Mouse (Mus musculus) skeletal muscle tissue, adult 2 months (tissue): ENCODE measurements at regions not wholly inside any gene's neighbourhood (a gene's known extent, or its start where the extent isn't known, plus 50 kb on each side); places are given as distances from the start of the nearest gene placed in this dataset.
"Not testable (repeated sequence)": the region's sequence is repeated elsewhere in the genome, so short reads cannot be mapped to it uniquely, and the experiment has no call there.

Experiments
- DNase-seq: peaks from one replicate; pipeline ENCODE4 v3.0.0-alpha.2; 2012; ENCODE audit warnings: low read depth, low spot score

DNA sequence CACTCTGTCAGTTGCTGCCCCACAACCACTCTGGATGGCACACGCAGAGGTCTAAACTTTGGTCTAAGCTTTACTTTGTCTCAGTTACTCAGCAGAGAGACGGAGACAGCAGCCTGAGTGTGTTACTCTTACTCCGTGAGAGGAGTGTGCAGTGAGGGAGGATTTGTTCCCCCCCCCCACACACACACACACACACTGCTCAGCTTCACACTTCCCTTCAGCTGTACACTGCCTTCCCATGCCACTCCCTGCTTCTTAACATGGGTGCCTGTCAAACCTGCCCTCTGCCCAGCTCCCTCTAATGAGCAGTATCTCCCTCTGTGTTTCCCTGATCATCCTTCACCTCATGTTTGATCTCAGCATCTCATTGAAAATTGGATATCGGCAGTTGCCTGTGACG is 409.9 kb upstream of the Ercc4 start:
- no peak for DNase-seq

DNA sequence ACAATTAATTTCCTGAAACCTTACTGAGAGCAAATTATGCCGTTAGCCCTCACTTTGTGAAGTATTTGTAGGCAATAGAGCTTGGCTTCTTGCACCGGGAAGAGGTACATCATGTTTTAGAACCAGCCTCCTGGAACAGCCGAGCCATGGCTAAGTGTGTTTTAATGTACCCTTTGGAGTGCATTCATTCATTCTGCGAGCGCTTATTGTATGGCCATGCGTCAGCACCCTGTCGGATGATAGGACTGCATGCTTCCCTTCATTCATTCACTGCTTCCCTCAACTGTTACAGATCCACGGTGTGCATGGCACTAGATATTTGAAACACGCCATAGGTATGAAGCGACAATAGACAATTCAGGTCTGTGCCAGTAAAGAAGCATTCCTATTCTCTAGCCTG is 409.4 kb upstream of the Ercc4 start:
- DNase-seq = no peak

DNA sequence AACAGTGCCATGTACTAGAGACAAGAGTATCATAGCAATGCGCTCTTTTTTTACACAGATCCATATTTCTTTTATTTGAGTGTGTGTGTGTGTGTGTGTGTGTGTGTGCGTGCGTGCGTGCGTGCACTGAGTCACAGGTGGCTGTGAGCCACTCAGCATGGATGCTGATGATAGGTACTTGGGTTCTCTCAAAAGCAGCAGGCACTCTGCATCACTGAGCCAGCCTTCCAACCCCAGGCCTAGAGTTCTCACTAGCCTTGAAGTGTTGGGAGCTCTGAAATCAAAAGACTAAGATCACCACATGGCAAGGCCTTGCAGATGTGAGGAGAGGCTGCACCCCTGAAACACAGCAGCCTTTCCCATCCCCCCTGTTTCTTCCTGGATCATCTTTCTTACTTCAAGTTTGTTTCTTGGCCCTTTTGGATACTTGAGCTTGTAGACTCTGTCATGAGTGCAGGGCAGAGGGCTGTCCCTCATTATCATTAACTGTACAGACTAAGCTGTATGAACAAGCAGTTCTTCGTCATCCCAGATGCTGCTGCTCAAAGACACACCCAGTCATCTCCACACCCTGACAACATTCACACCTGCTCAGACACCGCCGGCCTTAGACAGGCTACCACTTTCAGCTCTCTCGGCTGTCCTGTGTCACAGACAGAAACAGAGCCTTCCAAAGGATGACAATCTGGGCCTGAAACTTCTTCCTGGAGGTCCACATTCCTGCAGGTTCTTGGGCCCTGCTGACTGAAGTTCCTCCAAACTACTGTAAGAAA is 405.5 kb upstream of the Ercc4 start:
- no peak for DNase-seq

DNA sequence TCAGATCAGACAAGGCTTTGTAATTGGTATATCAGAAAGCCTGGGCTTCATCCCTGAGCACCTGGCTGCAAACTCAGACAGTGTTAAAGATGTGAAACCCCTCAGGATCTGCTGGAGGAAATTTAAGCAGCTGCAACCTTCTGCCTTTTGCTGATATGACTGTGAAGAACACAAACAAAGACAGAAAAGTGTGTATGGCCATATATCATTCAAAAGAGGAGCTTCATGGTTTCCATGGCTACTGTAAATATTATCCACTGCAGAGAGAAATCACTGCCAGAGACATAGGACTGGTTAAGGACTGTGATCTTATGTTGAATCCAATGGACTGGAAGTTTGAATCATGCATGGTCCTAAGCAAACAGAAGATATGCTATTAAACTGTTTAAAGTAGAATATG is 402.6 kb upstream of the Ercc4 start:
- DNase-seq = no peak

DNA sequence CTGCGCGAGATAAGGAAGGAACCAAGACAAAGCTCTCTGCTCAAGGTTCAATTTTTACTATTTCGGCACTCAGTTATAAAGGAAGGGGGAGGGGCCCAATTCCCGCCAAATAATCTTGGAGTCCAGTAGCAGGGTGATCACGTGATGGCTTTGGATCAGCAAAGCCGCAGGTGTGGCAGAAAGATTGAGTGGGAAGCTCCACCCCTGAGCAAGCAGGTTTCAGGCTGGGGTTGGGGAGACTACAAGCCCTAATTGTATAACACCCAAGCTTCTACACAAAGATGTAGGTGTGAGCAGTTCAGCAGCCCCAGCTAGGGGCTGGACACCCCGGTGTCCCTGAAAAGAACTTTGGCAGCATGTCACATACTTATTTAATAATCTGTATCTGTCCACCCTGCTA is 388.1 kb upstream of the Ercc4 start:
- not testable (repeated sequence) for DNase-seq

DNA sequence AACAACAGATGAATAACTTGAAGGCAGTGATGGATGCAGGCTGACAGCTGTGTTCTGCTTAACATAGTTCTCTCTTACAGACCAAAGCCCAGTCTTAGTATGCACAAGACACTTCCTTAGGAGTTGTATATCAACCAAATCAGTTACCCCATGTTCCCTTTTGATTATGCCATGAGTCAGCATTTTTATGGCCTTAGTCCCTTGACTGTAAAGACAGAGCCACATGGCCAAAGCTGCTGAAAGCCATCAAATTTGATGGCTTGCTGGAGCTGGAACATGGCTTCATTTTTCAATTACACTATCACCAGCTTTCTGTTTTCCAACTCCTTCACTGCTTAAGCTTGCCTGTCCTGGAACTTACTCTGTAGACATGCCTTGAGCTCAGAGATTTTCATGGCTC is 383.4 kb upstream of the Ercc4 start:
- no peak for DNase-seq

DNA sequence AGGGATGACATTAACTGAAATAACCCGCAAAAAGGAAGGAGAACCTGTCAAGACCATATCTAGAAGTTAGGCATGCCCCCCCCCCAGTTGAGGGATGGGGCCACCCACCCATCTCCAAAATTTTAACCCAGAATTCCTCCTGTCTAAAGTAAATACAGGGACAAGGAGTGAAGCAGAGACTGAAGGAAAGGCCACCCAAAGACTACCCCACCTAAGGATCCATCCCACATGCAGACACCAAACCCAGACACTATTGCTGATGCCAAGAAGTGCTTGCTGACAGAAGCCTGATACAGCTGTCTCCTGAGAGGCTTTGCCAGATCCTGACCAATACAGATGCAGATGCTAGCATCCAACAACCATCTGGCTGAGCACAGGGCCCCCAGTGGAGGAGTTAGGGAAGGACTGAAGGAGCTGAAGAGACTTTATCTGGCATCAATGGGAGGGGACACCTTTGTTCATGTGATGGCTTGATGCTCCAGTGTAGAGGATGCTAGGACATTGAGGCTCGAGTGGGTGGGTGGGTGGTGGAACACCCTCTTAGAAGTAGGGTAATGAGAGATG is 379.2 kb upstream of the Ercc4 start:
- not testable (repeated sequence) for DNase-seq

DNA sequence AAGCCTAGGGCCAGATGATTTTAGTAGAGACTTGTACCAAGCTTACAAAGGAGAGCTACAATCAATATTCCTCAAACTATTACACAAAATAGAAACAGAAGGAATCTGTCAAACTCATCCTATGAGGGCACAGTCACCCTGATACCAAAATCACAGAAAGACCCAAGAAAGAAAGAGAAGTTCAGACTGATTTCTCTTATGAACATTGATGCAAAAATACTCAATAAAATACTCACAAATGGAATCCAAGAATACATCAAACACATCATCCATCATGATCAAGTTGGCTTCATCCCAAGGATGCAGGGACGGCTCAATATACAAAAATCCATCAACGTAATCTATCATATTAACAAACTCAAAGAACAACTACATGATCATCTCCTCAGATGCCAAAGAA is 377.9 kb upstream of the Ercc4 start:
- no peak for DNase-seq

DNA sequence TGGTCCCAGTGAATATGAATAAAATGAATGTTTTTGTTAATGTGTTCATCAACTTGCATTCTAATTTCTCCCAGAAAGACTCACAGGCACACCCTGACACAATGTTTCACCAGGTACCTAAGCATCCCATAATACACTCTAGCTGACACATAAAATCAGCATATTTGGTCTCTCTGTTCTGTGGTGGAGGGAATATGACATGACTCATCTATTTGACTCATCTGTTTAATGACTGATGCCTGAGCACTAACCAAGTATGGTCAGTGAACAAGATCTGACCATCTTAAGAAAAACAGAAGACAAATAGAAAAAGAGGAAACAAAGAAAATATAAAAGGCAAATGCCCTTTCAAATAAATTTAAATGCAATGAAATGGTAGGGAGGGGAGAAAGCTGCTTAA is 367.0 kb upstream of the Ercc4 start:
- no peak for DNase-seq

DNA sequence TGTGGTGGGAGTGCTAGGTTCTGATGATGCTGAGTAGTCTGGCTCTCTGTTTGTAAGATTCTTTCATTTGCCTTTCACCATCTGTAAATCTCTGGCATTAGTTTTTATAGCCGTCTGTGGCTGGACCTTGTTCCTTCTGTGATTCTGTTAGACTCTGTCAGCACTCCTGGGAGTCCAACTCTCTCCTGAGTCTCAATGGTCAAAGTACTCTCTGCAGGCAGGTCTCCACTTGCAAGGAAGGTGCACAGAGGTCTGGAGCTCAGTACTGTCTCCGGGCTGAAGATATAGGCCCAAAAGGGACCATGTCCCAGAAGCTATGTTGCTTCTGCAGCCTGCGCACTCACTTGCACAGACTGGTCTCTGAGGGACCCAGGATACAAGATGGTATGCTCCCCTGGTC is 356.3 kb upstream of the Ercc4 start:
- no peak for DNase-seq

DNA sequence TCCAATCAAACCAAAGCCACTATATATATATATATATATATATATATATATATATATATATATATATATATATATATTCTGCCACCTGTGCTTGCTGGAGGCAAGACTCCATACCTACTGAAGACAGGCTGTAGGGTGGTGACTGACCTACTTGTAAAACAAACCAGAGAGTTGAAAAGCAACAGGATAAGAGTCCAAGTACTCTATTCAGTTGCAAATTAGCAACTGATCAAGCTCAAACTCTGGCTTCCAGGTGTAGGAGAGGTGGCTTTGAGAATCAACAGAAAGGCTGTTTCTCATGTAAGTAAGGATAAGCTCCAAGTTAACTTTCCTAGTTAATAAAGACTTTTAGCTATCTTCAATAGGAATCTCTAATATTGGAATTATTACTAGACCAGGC is 355.1 kb upstream of the Ercc4 start:
- DNase-seq = no peak

DNA sequence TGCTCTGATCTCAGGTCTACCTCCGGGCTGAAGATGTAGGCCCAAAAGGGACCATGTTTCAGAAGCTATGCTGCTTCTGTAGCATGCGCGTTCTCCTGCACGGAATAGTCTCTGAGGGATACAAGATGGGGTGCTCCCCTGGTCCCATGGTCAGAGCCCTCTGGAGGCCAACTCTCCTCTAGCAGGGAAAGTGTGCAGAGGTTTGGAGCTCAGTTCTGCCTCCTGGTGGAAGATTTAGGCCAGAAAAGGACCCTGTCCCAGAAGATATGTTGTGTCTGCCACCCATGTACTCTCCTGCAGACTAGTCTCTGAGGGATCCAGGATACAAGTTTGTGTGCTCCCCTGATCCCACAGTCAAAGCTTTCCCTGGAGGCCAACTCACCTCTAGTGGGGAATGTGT is 350.9 kb upstream of the Ercc4 start:
- no peak for DNase-seq

DNA sequence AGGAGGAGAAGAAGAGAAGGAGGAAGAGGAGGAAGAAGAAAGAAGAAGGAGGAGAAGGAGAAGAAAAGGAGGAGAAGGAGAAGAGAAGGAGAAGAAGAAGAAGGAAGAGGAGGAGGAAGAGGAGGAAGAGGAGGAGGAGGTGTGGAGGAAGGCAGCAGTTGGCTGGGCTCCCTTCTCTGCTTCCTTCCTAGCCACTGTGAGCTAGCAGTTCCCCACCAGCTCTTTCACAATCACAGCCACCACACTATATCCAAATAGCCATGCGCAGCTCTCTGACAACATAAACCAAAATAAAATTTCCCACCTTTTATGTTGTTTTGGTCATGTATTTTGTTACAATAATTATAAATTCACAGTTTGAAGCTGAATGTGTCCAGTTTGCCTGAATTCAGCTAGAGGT is 345.3 kb upstream of the Ercc4 start:
- no peak for DNase-seq

DNA sequence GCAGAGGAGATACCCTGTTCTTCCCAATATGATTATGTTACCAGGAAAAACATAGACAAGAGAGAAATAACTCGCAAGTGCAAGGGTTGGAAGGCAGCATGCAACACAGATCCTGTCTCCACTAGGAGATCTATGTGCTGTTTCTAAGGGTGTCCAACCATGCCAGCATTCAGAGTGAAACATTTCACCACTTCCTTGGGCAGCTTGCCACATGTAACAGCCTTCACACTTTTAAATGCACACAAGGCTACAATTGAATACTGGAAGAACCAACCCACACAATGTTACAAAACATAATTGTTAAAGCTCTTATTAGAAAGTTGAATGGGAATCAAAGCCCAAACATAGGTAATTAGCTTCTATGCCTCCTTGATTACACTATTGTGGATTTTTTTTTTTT is 344.9 kb upstream of the Ercc4 start:
- DNase-seq = no peak

DNA sequence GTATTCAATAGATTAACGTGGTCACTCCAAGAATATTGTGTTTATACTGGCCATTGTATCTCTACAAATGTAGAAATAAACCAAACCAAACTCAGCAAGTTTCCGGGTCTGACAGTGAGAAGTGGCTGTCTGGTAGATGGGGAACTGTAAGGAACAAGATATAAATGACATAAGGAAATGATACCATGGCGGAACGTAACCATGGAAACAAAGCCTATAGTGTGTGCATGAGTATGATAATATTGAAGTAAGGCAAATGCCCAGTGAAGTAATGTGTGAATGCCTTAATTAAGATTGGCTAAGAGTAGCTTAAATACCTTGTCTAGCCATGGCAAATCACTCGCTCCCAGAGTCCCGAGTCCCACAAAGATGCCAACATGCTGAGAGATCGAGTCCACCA is 342.6 kb upstream of the Ercc4 start:
- DNase-seq = no peak

DNA sequence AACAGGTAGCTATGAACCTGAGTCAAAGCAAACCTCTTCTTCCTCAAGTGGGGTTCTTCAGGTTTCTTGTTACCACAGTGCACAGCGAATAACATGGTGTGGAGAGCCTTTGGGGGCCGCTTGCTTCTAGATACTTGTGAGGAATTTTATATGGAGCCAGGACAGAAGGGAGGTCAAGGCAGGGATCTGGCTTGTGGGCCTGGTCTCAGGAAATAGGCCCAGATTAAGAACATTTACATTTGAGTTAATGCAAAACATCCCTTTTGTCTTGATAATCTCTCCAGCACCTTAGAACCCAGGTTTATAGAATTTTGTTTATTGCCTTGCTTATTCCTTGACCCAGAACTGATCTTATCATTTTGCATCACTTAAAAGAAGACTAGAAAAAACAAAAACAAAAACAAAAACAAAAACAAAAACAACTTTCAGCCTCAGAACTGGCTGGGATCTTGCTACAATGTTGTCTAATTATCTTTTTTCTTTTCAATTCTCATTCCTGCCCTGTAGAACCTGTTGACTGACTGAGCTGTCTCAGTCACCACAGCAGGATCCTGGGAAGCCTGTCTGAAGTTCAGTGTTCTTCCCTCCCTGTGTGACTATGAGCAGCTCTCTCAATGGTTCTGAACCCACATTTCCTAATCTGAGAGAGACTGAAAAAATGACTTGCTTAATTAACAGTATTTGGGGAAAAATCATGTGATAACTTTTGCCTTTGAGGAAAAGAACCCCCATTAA is 341.2 kb upstream of the Ercc4 start:
- DNase-seq = no peak

DNA sequence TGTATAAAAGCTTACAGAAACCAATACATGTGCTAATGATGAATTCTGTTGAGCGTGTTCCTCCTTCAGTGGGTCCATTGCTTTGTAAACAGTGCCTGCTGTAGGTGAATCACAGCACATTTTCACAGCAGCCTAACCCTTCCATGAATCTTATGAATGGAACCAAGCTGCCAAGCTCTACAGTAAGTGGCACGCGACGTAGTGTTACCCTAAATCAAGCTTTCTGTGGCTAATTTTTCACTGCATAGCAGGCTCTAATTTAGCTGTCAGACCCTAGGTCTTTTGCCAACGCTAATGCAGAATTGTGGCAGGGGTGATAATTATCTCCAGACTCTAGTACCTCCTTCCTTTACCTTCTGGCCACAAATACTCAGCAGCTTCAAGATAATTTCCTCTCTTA is 339.0 kb upstream of the Ercc4 start:
- DNase-seq = no peak

DNA sequence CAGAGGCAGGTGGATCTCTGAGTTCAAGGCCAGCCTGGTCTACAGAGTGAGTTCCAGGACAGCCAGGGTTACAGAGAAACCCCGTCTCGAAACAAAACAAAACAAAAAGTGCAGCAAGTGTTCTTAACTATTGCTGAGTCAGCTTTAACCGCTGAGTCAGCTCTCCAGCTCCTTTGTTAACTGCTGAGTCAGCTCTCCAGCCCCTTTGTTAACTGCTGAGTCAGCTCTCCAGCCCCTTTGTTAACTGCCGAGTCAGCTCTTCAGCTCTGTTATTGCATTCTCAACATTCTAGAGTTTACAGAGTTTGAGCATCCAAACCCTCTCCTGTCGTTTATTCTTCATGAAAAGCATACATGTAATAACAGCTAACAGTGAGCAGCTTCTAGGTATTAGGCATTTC is 336.9 kb upstream of the Ercc4 start:
- DNase-seq = no peak

DNA sequence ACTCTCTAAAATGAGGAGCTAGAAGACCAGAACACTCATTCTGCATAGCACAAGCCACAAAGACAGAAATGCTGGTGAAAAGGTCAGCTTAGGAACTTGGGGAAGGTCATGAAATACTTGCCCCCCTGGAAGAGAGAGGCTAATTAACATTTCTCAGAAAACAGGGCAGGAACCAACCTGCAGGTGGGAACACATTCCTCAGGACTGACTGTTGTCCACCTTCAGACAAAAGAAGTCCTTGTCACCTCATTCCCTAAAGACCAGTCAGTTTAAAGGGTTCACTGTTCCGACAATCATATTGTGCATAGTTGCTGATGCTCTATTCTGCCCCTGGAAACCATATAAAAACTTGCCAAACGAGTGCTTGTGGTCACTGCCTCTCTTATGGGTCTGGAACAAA is 333.6 kb upstream of the Ercc4 start:
- DNase-seq = no peak

DNA sequence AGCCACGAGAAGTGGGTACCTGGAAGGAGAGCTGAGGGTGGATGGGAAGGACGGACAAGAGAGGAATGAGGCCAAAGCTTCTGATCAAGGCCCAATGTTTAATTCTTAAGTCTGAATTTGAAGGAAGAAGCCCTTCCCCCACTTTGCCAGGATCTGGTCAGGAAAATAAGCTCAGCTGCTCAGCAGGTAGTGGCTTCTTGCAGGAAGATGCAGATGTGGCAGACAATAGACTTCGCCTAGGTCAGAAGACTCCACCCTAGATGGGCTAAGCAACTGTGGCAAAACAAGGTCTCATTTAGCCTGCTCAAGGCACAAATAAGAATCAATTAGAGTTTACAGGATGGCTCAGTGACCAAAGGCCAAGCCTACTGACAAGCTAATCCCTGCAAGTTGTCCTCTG is 330.4 kb upstream of the Ercc4 start:
- no peak for DNase-seq

DNA sequence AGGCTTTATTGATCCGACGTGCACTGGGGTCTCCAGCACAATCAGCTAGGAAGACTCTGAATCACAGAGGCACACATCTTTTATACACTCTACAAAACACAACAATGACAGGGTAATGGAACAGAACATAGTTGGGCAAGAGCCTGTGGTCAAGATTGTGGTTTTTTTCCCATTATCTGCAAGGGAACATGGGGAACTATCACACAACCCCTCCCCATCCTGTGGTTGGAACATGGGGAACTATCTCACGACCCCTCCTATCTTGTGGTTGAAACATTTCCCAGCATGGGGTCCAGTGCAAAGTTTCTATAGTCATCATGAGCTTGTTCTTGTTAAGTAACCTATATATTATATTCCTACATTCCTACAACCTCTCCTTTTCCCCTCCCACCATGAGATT is 328.8 kb upstream of the Ercc4 start:
- no peak for DNase-seq

DNA sequence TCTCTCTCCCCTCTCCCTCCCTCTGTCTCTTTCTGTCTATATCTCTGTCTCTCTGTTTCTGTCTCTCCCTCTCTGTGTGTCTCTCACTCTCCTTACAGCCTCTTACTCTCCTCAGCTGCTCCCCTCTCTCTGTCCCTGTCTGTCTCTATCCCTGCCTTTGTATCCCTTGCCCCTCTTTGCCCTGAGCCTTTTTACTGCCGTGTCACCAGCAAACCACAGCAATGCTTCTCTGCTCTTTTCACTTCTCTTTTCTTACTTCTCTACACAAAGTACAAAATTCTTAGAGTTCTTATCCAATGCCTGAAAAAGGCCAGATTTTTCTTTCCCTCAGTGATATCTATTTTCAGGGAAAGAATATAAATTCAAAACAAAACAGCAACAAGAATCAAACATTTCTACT is 323.7 kb upstream of the Ercc4 start:
- DNase-seq = no peak

DNA sequence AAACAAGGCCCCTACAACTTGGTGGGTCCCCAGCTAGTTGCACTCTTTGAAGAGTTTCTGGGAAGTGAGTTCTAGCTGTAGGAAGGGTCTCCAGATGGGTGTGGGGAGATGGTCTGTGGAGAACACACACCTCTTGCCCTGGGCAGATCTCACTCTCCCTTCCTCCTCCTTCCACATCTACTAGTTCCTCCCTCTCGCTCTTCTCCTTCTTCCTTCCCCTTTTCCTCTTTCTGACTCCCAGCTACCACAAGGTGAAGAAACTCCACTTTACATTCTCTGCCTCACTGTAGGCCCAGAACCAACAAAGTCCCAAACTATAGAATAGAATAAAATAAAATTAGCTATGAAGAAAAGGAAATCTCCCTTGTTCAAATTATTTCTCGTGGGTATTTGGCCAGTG is 311.0 kb upstream of the Ercc4 start:
- no peak for DNase-seq
